Mouse (Mus musculus): Measurements from ENCODE around the gene Hps3. TPM values are rescaled to one million over a fixed set of nuclear protein-coding genes. Genes with fewer than 3 reads are reported as not detected.

The Hps3 gene
- polyA plus RNA-seq, 1 experiment from 2014 or later: 14.3 TPM

DNA sequence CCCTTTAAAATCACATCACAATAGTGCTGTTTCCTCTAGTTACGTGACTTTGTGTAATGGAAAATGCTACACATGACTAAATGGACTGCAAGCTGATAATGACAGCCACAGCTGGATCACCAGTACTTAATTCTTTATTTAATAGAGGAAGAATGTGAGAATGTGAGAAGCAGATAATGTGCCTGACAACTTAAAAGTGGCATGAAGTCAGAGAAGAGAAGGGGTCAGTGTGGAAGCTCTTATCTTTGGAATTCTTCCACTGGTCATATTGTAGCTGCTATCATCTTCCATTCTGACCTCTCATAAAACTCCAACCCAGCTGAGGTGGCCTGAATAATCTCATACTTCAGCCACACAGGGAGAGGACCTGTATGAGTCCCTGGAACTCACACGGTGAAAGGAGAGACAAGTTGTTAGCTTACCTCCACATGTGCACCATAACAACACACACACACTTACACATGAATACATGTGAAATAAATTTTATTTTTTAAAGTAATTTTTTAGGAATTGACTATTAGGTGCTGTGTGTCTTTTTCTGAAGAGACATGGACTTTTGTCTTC is 70.4 kb downstream of the Hps3 start:
- no peaks in the 10 kb centered on the region for H3K9me3 ChIP-seq (ENCODE audit: control insufficient read depth, low read length)
- H3K4me1 ChIP-seq (ENCODE audit: control insufficient read depth, insufficient read depth, low read length): no peaks in the 10 kb centered on the region
- H3K4me3 ChIP-seq (replicated peaks; ENCODE audit: low read depth, low read length): no peak overlapping the region
- H3K36me3 ChIP-seq (ENCODE audit: control insufficient read depth, insufficient read depth, low read length): no peaks in the 10 kb centered on the region
- DNase-seq (no peak), ATAC-seq (ENCODE audit: low FRiP score, low TSS enrichment) (no peak)
- no peaks in the 10 kb centered on the region for H3K27me3 ChIP-seq (ENCODE audit: control insufficient read depth, insufficient read depth, low read length)
- H3K27ac ChIP-seq (replicated peaks; ENCODE audit: low read depth, low read length): no peak overlapping the region
- no peak overlapping the region for H3K9ac ChIP-seq (replicated peaks; ENCODE audit: low read length)
- H3K4me2 ChIP-seq (ENCODE audit: low read length): no peak overlapping the region
- 80% methylated on average over 2 of the region's 2 CpGs for WGBS

DNA sequence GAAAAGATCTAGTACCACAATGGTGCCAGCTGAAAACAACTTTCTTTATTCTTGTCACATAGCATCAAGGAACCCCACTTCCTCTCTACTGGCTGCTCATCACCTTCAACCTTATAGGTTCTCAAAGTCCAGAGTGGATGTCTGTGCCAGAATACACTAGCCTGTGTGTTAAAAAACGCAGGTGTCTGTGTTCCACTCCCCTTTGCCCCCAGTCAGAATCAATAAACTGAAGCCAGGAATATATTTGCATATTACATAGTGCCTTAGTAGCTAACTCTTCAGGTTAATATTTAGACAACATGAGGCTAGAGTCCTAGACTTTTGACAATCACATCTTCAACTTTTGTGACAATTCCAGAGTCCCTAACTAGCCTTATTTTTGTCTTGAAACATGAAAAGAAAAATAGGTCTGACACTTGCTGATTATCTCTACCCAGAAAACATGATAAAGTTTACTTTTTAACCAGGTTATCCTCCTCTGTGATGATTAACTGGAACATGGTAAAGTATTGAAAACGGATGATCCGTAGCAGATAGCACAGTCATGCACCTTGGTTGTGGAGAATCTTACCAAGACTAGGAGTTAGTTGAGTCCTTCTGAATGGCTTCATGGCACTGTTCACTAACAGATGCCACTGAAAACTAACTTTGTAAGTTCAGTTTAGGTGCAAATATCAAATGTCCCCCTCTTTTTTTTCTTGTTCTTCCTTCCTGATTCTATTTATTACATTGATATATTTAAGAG is 72.2 kb downstream of the Hps3 start:
- H3K4me2 ChIP-seq (ENCODE audit: low read length): no peak overlapping the region
- H3K36me3 ChIP-seq (ENCODE audit: control insufficient read depth, insufficient read depth, low read length): no peaks in the 10 kb centered on the region
- H3K4me3 ChIP-seq (replicated peaks; ENCODE audit: low read depth, low read length): no peak overlapping the region
- H3K27ac ChIP-seq (replicated peaks; ENCODE audit: low read depth, low read length): no peak overlapping the region
- WGBS: 90% methylated on average over 3 of the region's 3 CpGs
- no peak overlapping the region for H3K9ac ChIP-seq (replicated peaks; ENCODE audit: low read length)
- no peak for DNase-seq
- ATAC-seq (ENCODE audit: low FRiP score, low TSS enrichment): no peak
- H3K27me3 ChIP-seq (ENCODE audit: control insufficient read depth, insufficient read depth, low read length): no peaks in the 10 kb centered on the region
- H3K4me1 ChIP-seq (ENCODE audit: control insufficient read depth, insufficient read depth, low read length): no peaks in the 10 kb centered on the region
- H3K9me3 ChIP-seq (ENCODE audit: control insufficient read depth, low read length): no peaks in the 10 kb centered on the region

DNA sequence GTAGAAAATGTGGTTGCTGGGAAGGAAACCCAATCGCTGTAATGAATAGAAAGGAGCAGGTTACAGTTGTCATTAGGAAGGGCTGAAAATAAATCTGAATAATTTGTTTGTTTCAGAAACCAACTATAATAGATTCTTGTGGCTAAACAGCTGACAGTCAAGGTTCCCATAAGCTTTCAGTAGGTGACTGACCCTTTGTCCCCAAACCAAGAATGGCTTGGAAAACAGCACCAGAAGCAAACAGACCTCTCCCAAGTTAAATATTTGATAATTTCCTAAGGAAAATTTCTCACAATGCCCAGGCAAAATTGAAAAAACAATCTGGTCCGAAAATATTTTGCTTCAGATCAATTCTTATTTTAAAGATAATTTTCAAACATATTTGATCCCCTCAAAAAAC is 73.8 kb downstream of the Hps3 start:
- H3K9me3 ChIP-seq (ENCODE audit: control insufficient read depth, low read length): no peaks in the 10 kb centered on the region
- H3K4me2 ChIP-seq (ENCODE audit: low read length): no peak overlapping the region
- H3K4me3 ChIP-seq (replicated peaks; ENCODE audit: low read depth, low read length): no peak overlapping the region
- ATAC-seq (ENCODE audit: low FRiP score, low TSS enrichment) (no peak), DNase-seq (no peak)
- no peaks in the 10 kb centered on the region for H3K4me1 ChIP-seq (ENCODE audit: control insufficient read depth, insufficient read depth, low read length)
- no peaks in the 10 kb centered on the region for H3K36me3 ChIP-seq (ENCODE audit: control insufficient read depth, insufficient read depth, low read length)
- H3K27ac ChIP-seq (replicated peaks; ENCODE audit: low read depth, low read length): no peak overlapping the region
- no peaks in the 10 kb centered on the region for H3K27me3 ChIP-seq (ENCODE audit: control insufficient read depth, insufficient read depth, low read length)
- H3K9ac ChIP-seq (replicated peaks; ENCODE audit: low read length): no peak overlapping the region
- WGBS: 91% methylated on average over 2 of the region's 2 CpGs

DNA sequence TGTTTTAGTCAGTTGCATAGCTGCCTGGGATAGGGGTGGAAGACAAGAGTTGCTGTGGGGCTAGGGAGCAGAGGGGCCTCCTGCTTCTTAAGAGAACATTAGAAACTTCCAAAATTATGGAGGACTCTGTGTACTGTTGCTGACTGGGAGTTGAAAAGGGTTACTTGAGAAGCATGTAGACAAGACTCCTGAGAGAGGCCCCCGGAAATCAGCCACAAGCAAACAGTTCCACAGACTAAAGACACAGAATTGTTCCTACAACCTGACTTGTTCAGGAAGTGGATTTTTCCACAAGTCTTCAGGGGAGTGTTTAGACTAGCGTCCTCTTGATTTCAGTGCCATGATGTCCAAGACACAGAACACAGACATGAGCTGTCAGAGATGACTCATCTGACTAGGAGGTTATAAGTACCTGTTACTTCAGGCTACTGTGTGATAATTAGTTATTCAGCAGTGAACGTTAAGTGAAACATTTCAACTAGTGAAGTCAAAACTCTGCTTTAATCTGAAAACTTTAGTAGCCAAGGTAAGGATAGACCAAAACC is 74.5 kb downstream of the Hps3 start:
- Histone ChIP-seq H3K4me3 (replicated peaks; ENCODE audit: low read depth, low read length) (no peak overlapping the region), H3K4me1 (ENCODE audit: control insufficient read depth, insufficient read depth, low read length) (no peaks in the 10 kb centered on the region), H3K9me3 (ENCODE audit: control insufficient read depth, low read length) (no peaks in the 10 kb centered on the region), H3K36me3 (ENCODE audit: control insufficient read depth, insufficient read depth, low read length) (no peaks in the 10 kb centered on the region), H3K4me2 (ENCODE audit: low read length) (no peak overlapping the region), H3K27ac (replicated peaks; ENCODE audit: low read depth, low read length) (no peak overlapping the region), H3K27me3 (ENCODE audit: control insufficient read depth, insufficient read depth, low read length) (no peaks in the 10 kb centered on the region), H3K9ac (replicated peaks; ENCODE audit: low read length) (no peak overlapping the region)
- WGBS: 76% methylated on average over 3 of the region's 3 CpGs
- DNase-seq (no peak), ATAC-seq (ENCODE audit: low FRiP score, low TSS enrichment) (no peak)

DNA sequence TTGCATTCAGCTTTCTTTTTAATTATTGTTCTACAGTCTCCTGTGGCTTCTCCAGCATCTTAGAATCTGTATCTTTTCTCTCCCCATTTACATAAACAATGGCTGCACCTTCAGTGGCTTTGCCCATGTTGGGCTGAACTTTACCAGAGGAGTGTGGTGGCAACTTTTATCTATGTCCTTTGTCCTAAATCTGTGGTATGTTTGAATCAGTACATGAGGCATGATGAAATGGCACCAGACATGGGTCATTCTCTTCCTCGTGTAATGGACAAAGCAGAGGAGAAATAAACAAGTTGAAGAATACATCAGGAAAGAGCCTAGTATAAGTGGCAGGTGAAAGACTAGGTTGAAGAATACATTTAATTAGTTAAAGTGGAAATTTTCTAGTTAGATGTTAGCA is 76.1 kb downstream of the Hps3 start:
- H3K27ac ChIP-seq (replicated peaks; ENCODE audit: low read depth, low read length): no peak overlapping the region
- no peaks in the 10 kb centered on the region for H3K27me3 ChIP-seq (ENCODE audit: control insufficient read depth, insufficient read depth, low read length)
- no peak overlapping the region for H3K9ac ChIP-seq (replicated peaks; ENCODE audit: low read length)
- no peaks in the 10 kb centered on the region for H3K36me3 ChIP-seq (ENCODE audit: control insufficient read depth, insufficient read depth, low read length)
- H3K4me1 ChIP-seq (ENCODE audit: control insufficient read depth, insufficient read depth, low read length): no peaks in the 10 kb centered on the region
- H3K9me3 ChIP-seq (ENCODE audit: control insufficient read depth, low read length): no peaks in the 10 kb centered on the region
- ATAC-seq (ENCODE audit: low FRiP score, low TSS enrichment) (no peak), DNase-seq (no peak)
- no peak overlapping the region for H3K4me2 ChIP-seq (ENCODE audit: low read length)
- no peak overlapping the region for H3K4me3 ChIP-seq (replicated peaks; ENCODE audit: low read depth, low read length)
- WGBS: 89% methylated on average over 1 of the region's 1 CpGs

DNA sequence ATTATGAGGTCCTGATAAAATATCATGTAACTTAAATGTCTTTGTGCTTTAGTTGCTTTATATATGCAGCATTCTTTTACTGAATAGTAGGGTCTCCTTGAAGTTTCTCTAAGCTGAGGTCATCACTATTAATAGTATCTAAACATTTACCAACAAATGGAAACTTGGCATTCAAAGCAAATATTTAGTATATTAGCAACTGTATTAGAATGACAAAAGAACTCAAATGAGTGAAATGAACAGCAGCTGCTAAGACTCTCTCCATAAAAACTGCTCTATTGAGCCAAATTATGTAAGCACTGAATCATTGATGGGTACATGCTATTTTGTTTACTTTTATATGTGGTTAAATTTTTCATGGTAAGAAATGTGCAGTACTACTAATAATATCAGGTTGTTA is 77.1 kb downstream of the Hps3 start:
- Histone ChIP-seq H3K9ac (replicated peaks; ENCODE audit: low read length) (no peak overlapping the region), H3K4me1 (ENCODE audit: control insufficient read depth, insufficient read depth, low read length) (no peaks in the 10 kb centered on the region), H3K4me3 (replicated peaks; ENCODE audit: low read depth, low read length) (no peak overlapping the region), H3K9me3 (ENCODE audit: control insufficient read depth, low read length) (no peaks in the 10 kb centered on the region), H3K27me3 (ENCODE audit: control insufficient read depth, insufficient read depth, low read length) (no peaks in the 10 kb centered on the region), H3K4me2 (ENCODE audit: low read length) (no peak overlapping the region), H3K27ac (replicated peaks; ENCODE audit: low read depth, low read length) (no peak overlapping the region), H3K36me3 (ENCODE audit: control insufficient read depth, insufficient read depth, low read length) (no peaks in the 10 kb centered on the region)
- ATAC-seq (ENCODE audit: low FRiP score, low TSS enrichment) (no peak), DNase-seq (no peak)

DNA sequence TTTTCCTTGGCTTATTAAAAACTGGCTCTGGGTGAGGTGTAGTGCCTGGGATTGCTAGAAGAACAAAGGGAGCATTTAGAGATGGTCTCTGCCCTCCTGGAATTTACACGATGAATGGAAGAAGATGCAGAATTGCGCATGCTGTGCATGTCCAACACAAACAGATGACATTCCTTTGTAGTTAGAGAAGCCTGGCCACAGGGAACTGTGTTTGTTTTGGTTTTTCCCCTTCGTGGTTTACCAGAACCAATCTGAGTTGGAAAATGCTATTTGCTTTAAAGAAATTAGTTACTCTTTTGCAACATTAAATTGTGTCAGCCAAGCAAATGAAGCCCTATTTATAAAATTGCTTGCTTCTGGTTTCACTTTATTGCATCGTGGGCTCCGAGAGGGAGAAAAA is 78.2 kb downstream of the Hps3 start, which contains the start of gene Cp:
Cp (plus strand) TSS at position 170 of the 400 bp plus-strand sequence.
- Histone ChIP-seq H3K27ac (replicated peaks; ENCODE audit: low read depth, low read length) (no peak within 1 kb of the TSS), H3K27me3 (ENCODE audit: control insufficient read depth, insufficient read depth, low read length) (no peaks in the 10 kb centered on the region), H3K4me2 (ENCODE audit: low read length) (no peak within 1 kb of the TSS), H3K4me1 (ENCODE audit: control insufficient read depth, insufficient read depth, low read length) (no peaks in the 10 kb centered on the region), H3K9me3 (ENCODE audit: control insufficient read depth, low read length) (no peaks in the 10 kb centered on the region), H3K36me3 (ENCODE audit: control insufficient read depth, insufficient read depth, low read length) (no peaks in the 10 kb centered on the region), H3K9ac (replicated peaks; ENCODE audit: low read length) (no peak within 1 kb of the TSS), H3K4me3 (replicated peaks; ENCODE audit: low read depth, low read length) (no peak within 1 kb of the TSS)
- DNase-seq (peak; percentile 42), ATAC-seq (ENCODE audit: low FRiP score, low TSS enrichment) (no peak)
- WGBS: 35% methylated on average over 5 of the region's 5 CpGs

DNA sequence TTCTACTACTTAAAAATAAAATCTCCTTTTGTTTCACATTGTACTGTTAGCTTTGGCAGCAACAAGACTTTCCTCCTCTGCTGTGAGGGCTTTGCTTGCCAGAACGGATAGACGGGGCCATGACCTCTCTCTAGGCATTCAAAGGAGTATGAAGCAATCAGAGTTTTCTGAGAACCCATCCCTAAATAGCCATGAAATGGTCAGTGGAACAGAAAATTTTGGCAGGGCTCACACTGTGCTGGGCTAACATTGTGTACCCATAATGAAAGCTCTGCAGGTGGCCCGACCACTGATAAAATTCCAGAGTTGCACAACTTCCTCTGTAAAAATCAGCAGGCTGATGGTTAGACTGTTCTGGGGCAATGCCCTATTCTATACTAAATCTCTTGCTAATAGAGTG is 81.2 kb downstream of the Hps3 start:
- peak; percentile 35 for DNase-seq
- 18% methylated on average over 3 of the region's 3 CpGs for WGBS
- H3K27ac ChIP-seq (replicated peaks; ENCODE audit: low read depth, low read length): no peak overlapping the region

DNA sequence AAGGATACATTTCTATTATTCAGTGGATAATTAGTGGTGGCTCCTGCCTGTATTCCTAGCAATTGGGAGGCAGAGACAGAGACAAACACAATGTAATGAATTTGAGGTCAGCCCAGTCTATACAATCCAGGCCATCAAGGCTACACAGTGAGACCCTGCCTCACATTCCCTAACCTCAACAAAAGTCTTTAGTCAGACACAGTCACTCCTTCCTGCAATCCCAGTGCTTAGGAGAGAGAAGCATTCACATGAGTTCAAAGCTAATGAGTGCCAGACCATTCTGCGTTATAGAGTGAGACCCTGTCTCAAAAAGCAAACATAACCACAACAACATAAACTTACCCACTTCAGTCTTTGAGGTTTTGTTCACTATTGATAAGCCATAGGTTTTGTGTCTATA is 81.7 kb downstream of the Hps3 start:
- ATAC-seq (ENCODE audit: low FRiP score, low TSS enrichment): no peak
- 31% methylated on average over 1 of the region's 1 CpGs for WGBS

More for the DNA sequence above, 81.2 kb downstream of the Hps3 start:
- H3K36me3 ChIP-seq (ENCODE audit: control insufficient read depth, insufficient read depth, low read length): no peaks in the 10 kb centered on the region
- no peaks in the 10 kb centered on the region for H3K9me3 ChIP-seq (ENCODE audit: control insufficient read depth, low read length)
- no peaks in the 10 kb centered on the region for H3K27me3 ChIP-seq (ENCODE audit: control insufficient read depth, insufficient read depth, low read length)
- H3K4me2 ChIP-seq (ENCODE audit: low read length): no peak overlapping the region
- no peaks in the 10 kb centered on the region for H3K4me1 ChIP-seq (ENCODE audit: control insufficient read depth, insufficient read depth, low read length)
- H3K4me3 ChIP-seq (replicated peaks; ENCODE audit: low read depth, low read length): no peak overlapping the region
- H3K9ac ChIP-seq (replicated peaks; ENCODE audit: low read length): no peak overlapping the region
- ATAC-seq (ENCODE audit: low FRiP score, low TSS enrichment): no peak

More for the DNA sequence above, 81.7 kb downstream of the Hps3 start:
- Histone ChIP-seq H3K9ac (replicated peaks; ENCODE audit: low read length) (no peak overlapping the region), H3K27ac (replicated peaks; ENCODE audit: low read depth, low read length) (no peak overlapping the region), H3K27me3 (ENCODE audit: control insufficient read depth, insufficient read depth, low read length) (no peaks in the 10 kb centered on the region), H3K4me1 (ENCODE audit: control insufficient read depth, insufficient read depth, low read length) (no peaks in the 10 kb centered on the region), H3K4me3 (replicated peaks; ENCODE audit: low read depth, low read length) (no peak overlapping the region), H3K9me3 (ENCODE audit: control insufficient read depth, low read length) (no peaks in the 10 kb centered on the region), H3K36me3 (ENCODE audit: control insufficient read depth, insufficient read depth, low read length) (no peaks in the 10 kb centered on the region), H3K4me2 (ENCODE audit: low read length) (no peak overlapping the region)
- no peak for DNase-seq

All from midbrain, embryonic 14.5 days (tissue).